Mouse (Mus musculus) left cerebral cortex, adult 2 months (tissue): ENCODE data around the gene Mccc2. TPM values are rescaled to one million over a fixed set of nuclear protein-coding genes. Genes with fewer than 3 reads are reported as not detected.
"Not testable (repeated sequence)": the region's sequence is repeated elsewhere in the genome, so short reads cannot be mapped to it uniquely, and the experiment has no call there.

ENCODE experiments used
- DNase-seq, 2 experiments: peaks; one replicate each; pipeline ENCODE4 v3.0.0; 2021 to 2022; ENCODE audit warnings: low spot score in 2 of 2, mixed read lengths in 1 of 2; ENCODE audit errors: extremely low spot score in 1 of 2
- H3K27ac ChIP-seq: fragments of 200-600 bp; 2 replicates; pipeline ENCODE4 v1.8.1; 2022
- H3K4me3 ChIP-seq: fragments of 200-600 bp; 2 replicates; pipeline ENCODE4 v1.8.1; 2022
- CTCF ChIP-seq: fragments of 200-600 bp; IDR thresholded peaks from 2 replicates; pipeline ENCODE4 v1.8.1; 2022; ENCODE audit warnings: antibody characterized with exemption, mild to moderate bottlenecking, moderate library complexity
- intact Hi-C: fragments of 180-260 bp; cut with DNase I; formaldehyde crosslinking; loops from one replicate; pipeline ENCODE4 v1.15.1; 2025
- long read RNA-seq, 2 experiments: library from polyadenylated mRNA; stranded (forward); transcript quantifications; one replicate each; pipeline ENCODE4 v2.0.0; 2021; ENCODE audit warnings: borderline mapping rate in 2 of 2
- total RNA-seq, 2 experiments: library from RNA; stranded (reverse); gene quantifications; 2 replicates each; pipeline ENCODE4 v1.2.3; 2021

Mccc2 gene
- 10 to 100 TPM; 22.9 to 26.9 TPM for total RNA-seq
- long read RNA-seq, experiment 1, transcript Mccc2-201 (17 exons, 2,123 nt): major isoform, 21 of 33 reads
- long read RNA-seq, experiment 1, partial matches to known transcripts: 0 of 33 reads
- long read RNA-seq, experiment 1, other reads (novel, unspliced or antisense): 12 of 33 reads
- long read RNA-seq, experiment 2, transcript Mccc2-201 (17 exons, 2,123 nt): major isoform, 14 of 23 reads
- long read RNA-seq, experiment 2, partial matches to known transcripts: 2 of 23 reads
- long read RNA-seq, experiment 2, other reads (novel, unspliced or antisense): 7 of 23 reads

DNA sequence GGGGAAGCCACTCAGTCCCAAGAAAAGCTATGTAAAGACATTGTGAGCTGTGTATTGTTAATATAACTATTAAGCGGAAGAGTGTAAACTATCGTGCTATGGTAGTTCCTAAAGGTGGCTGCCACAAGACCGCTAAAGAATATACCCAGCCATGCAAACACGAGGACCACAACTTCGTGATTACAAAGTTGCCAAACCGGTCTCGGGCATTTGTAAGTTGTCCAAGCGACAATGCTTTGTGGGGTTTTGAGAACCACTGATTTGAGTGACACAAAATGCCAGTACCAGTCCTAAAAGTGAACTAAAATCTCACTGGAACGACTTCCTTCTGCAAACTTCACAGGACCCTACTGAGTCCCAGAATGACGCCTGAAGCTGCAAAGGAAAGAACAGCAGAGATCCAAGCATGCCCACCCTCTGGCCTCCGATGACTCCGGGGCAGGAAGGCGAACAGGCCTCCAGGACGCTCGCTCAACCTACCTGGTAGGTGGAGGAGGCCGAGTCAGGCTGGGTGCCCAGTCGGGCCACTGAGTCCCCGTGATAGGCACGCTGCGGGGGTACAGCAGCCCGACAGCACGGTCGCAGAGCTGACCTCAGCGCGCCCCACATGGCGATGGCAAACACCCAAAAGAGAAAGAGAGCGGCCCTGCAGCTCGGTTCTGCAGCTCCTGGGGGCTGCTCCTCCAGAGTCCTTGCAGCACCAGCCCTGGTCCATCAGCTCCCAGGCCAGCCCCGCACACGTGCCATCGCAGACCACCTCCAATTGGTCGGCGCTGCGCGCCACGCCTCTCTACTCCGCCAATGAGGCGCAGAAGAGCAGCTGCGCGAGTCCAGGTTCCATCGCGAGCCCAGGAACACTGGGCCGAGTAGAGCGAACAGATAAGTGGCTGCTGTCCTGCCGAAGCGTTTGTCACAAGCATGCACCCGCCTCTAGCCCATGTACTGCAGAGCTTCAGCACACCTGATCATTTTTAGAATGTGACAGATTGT, at the start of gene Mccc2:
Mccc2 (minus strand) TSS at position 734 of the 990 bp plus-strand sequence.
- TF ChIP-seq CTCF: no peak
- H3K27ac ChIP-seq: peak within 1 kb of the TSS; percentile 83
- peak; percentile 76 to 83 for DNase-seq
- intact Hi-C loops: no loop called here
- H3K4me3 ChIP-seq: peak within 1 kb of the TSS; percentile 84

DNA sequence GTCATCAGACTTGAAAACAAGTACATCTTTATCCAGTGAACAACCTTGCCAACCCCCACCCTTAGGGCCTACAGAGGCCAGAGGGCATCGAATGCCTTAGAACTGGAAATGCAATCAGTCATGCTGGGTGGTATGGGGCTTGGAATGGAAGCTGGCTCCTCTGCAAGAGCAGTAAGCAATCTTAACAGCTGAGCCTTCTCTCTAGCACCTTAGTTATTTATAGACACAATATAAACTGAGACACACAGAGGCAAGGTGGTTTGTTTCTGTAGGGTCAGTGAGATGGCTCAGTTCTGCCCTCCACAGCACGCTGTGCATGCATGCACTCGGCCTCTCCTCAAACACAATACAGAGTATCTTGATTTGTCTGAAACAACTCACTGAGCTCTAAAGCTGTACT, 48.5 kb upstream of the Mccc2 start:
- TF ChIP-seq CTCF: no peak
- H3K4me3 ChIP-seq: no peak overlapping the region
- DNase-seq: no peak
- no peak overlapping the region for H3K27ac ChIP-seq
- intact Hi-C loops: loop anchor here (10.0 kb wide), 1 partner anchor 651 kb away; no protein-coding TSS in a partner anchor

DNA sequence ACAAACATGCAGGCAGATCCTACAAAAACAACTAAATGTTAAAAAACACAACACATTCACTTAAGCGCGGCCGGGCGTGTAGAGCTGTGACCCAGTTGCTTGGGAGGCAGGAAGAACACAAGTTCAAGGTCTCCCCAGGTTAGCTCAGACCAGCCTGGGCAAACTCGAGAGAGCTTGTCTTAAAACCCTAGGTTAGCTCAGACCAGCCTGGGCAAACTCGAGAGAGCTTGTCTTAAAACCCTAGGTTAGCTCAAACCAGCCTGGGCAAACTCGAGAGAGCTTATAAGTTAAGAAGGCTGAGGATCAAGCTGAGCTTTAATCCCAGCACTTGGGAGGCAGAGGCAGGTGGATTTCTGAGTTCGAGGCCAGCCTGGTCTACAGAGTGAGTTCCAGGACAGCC, 42.3 kb upstream of the Mccc2 start:
- H3K4me3 ChIP-seq, H3K27ac ChIP-seq: not testable (repeated sequence)
- intact Hi-C loops: loop anchor here (5.0 to 10.0 kb wide), 3 partner anchors 35 to 427 kb away; no protein-coding TSS in a partner anchor
- DNase-seq: peak in 1 of 2 experiments; percentile 16

DNA sequence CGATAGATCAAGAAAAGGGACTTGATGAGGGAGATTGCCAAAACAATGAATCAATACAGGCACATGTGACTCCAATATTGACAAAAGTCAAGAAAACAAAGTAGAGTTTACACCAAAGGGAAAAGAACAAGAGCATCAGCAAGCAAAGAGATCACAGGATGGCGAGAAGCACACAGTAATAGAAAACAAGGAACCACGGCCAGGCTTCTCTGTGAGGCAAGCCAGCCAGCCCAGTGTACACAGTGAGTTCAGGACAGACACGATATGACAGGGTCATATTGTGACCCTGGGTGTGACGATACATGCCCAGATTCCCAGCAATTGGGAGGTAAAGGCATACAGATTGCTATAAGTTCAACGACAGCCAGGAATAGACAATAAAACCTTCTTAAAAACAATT, 10.6 kb upstream of the Mccc2 start:
- intact Hi-C loops: no loop called here
- no peak for DNase-seq
- no peak for TF ChIP-seq CTCF
- H3K4me3 ChIP-seq: no peak overlapping the region
- H3K27ac ChIP-seq: no peak overlapping the region

DNA sequence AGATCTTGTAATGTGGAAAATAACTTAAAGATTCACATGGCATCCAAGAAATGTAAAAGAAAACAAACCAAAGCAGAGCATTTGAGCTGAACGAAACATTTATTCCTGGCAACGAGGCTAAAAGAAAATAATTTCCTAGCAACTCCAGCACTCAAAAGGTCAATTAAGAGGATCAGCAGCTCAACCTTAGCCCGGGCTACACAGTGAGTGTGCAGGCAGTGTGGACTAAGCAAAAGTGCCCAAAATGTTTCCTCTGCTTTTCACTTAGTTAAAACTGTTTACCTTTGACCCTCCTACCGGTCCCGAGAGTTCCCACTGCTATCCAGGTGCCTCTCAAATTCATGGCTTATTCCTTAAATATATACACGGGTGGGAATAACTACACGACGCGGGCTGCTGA, 1.5 kb upstream of the Mccc2 start:
- intact Hi-C loops: no loop called here
- no peak for TF ChIP-seq CTCF
- Histone ChIP-seq H3K27ac (no peak overlapping the region), H3K4me3 (no peak overlapping the region)
- no peak for DNase-seq

DNA sequence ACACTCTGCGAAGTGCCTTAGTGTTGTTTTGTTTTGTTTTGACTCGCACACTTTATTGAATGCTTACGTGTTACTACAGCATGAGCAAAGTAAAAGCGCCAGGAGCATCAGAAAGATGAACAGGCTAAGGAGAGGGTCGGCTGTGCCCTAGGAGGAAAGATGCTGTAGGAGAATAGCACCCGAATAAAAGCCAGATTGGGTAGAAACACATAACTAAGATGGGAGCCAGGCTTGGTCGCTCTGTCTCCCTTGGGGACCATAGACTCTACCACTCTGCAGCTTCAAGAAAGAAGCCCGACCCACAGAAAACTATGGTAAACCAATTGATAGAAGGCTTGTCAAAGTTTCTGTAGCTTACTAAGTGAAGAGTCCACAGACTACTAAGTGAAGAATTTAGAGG, 498 bp upstream of the Mccc2 start:
- DNase-seq: no peak
- Histone ChIP-seq H3K27ac (peak overlapping the region; percentile 47), H3K4me3 (peak overlapping the region; percentile 84)
- no peak for TF ChIP-seq CTCF
- intact Hi-C loops: no loop called here

DNA sequence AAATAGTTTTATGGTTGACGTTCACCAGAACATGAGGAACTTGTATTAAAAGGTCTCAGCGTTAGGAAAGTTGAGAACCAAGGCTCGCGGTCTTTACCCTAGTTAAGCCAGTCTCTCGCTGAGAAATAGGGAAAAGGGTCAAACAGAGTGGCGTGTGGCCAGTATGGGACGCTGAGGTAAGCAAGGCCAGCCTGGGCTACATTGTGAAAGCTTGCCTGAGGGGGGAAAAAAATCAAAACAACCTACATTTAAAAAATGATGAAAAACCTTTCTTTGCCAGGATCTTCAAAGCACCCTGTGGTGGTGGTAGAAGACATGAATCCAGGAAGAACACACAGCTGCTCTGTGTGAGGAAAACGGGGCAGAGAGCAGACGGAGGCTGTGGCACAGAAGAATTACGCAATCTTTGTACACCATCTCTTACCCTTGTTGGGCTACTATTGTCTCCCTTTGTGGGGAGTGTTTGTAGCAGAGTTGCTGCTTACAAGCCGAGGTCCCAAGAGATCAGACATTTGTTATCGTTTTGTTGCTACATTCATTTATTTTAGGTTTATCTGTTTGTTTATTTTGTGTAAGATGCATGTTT, 9.4 kb downstream of the Mccc2 start:
- no peak for DNase-seq
- Histone ChIP-seq H3K4me3 (no peak overlapping the region), H3K27ac (no peak overlapping the region)
- intact Hi-C loops: no loop called here
- TF ChIP-seq CTCF: no peak

DNA sequence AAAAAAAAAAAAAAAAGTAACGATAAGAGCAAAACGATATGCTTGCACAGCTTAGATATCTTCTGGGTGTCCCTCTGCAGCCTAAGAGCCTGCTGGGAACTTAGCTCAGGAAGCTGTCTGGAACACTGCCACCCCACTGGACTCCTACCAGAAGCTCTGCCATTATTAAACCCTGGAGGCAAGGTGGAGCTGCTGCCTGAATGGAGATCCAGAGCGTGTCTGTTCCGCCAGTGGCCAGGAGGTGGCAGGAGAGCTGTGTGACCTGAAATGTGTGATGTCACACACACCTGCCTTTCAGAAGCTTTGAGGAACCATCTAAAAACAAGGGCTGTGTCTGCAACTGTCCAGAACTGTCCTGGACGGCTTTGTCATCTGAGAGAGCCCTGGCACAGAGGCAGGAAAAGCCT, 13.6 kb downstream of the Mccc2 start:
- peak; percentile 83 for TF ChIP-seq CTCF

DNA sequence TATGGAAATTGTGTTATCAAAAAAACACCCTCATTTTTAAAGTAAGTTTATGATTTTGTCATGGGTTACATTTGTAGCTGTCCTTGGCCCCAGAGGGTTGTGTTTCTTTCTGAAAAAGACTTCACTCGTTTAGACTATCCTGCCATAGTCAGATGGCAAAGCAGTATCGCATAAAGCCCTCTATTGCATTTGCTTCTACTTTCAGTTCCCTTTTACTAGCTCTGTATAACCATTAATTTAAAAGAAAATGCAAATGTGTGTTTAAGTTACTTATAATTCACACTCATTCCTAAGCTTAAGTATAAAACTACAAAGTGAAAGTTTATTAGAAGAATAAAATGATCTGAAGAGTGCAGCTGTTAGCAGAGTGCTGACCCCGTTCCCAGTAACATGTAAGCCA, 16.4 kb downstream of the Mccc2 start:
- DNase-seq: no peak
- no peak for TF ChIP-seq CTCF
- no peak overlapping the region for H3K4me3 ChIP-seq
- intact Hi-C loops: loop anchor here (5.0 kb wide), 1 partner anchor 142 kb away; no protein-coding TSS in a partner anchor
- no peak overlapping the region for H3K27ac ChIP-seq

More for the DNA sequence above, 13.6 kb downstream of the Mccc2 start:
- intact Hi-C loops: no loop called here
- DNase-seq: peak; percentile 81 to 83
- Histone ChIP-seq H3K4me3 (no peak overlapping the region), H3K27ac (no peak overlapping the region)

DNA sequence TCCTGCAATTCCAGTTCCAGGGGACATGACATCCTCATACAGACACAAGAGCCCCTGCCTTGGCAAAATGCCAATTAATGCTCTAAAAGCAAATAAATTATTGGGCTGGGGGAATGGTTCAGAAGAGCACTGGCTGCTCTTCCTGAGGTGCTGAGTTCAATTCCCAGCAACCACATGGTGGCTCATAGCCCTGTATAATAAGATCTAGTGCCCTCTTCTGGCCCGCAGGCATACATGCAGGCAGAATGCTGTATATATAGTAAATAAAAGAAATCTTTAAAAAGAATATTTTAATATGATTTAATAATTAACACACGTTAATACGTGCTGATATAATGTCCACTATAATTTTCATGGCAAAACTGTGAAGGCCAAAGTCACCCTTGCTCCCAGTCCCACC, 17.3 kb downstream of the Mccc2 start:
- TF ChIP-seq CTCF: peak; percentile 25
- intact Hi-C loops: loop anchor here (5.0 kb wide), 1 partner anchor 141 kb away; no protein-coding TSS in a partner anchor
- Histone ChIP-seq H3K27ac (no peak overlapping the region), H3K4me3 (no peak overlapping the region)
- no peak for DNase-seq

DNA sequence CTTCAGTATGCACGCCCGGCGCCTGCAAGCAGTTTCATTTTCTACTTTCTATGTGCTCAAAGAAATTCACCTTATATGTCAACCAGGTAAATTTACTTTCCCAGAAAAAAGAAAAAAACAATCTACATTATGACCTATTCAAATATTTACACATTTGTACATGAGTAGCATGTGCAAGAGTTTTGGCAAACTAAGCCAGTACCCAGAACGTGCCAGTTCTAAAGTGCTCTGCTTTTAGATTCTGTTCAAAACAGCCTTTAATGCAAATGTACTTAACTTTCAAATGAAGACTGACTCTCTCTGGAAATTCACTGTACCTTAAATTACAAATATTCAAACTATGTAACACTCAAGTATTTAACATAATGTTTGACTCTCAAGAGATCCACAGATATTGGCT, 25.8 kb downstream of the Mccc2 start:
- H3K27ac ChIP-seq: no peak overlapping the region
- no peak for TF ChIP-seq CTCF
- no peak overlapping the region for H3K4me3 ChIP-seq
- intact Hi-C loops: no loop called here
- DNase-seq: no peak

DNA sequence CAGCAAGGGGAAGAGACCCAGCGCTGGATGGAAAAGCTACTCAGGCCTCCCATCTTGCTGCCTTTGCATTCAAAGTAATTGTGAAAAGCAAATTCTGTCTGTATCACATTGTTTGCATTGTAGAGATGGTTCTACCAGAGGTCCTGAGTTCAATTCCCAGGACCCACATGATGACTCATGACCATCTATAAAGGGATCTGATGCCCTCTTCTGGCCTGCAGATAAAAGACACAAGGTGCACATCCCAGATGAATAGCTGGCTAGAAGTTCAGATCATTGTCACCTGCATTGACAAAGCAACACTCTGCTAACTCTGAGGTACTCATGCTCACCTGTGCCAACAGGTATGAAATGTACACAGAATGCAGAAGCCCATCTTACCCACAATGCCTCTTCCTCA, 32.1 kb downstream of the Mccc2 start:
- H3K27ac ChIP-seq: no peak overlapping the region
- H3K4me3 ChIP-seq: no peak overlapping the region
- intact Hi-C loops: loop anchor here (1.0 kb wide), 1 partner anchor 124 kb away; no protein-coding TSS in a partner anchor
- peak; percentile 26 for TF ChIP-seq CTCF
- no peak for DNase-seq
